Mouse (Mus musculus): ENCODE measurements at regions not wholly inside any gene's neighbourhood (a gene's known extent, or its start where the extent isn't known, plus 50 kb on each side); places are given as distances from the start of the nearest gene placed in this dataset.

- no peak for TF ChIP-seq CTCF (IDR thresholded peaks at IDR 0.05; ENCODE audit: low read depth)
- no peak for TF ChIP-seq EP300 (IDR thresholded peaks at IDR 0.05; ENCODE audit: low read depth)
These were observed 156.3 kb upstream of the Hs3st4 start for GRCm38 (mm10) chr7:123826406-123826805.

Measured in liver, embryonic 14.5 days (tissue).